Mouse (Mus musculus): Measurements from ENCODE around the gene Rasef. TPM values are rescaled to one million over a fixed set of nuclear protein-coding genes. Genes with fewer than 3 reads are reported as not detected.

Gene Rasef
- total RNA-seq, 1 experiment from 2014 or later, result not detected

Other genes starting within 250 kb of the Rasef start
- not detected in 2 replicates for gene Gm11238, start 183.1 kb downstream of the Rasef start, total RNA-seq (2017)
- gene Gm11237, start 168.0 kb downstream of the Rasef start, total RNA-seq (2017), result not detected in 2 replicates
- not detected in 2 replicates for gene Gm11236, start 152.9 kb downstream of the Rasef start, total RNA-seq (2017)
- not detected in 2 replicates for gene Gm11239, start 122.6 kb downstream of the Rasef start, total RNA-seq (2017)
- not detected in 2 replicates for gene Gm428, start 107.5 kb downstream of the Rasef start, total RNA-seq (2017)
- gene Gm11758, start 85.3 kb upstream of the Rasef start, total RNA-seq (2017), result not detected in 2 replicates
- gene Gm11757, start 100.1 kb upstream of the Rasef start, total RNA-seq (2017), result not detected in 2 replicates
- not detected in 2 replicates for gene Gm13871, start 115.0 kb upstream of the Rasef start, total RNA-seq (2017)
- gene Gm11756, start 129.8 kb upstream of the Rasef start, total RNA-seq (2017), result not detected in 2 replicates
- not detected in 2 replicates for gene 2310002L09Rik, start 159.9 kb upstream of the Rasef start, total RNA-seq (2017)
- 0.12 TPM in 1 of 2 replicates, not detected in the other for gene Frmd3, start 222.4 kb upstream of the Rasef start, total RNA-seq (2017)